Mouse (Mus musculus) neural tube, embryonic 15.5 days (tissue): ENCODE data around the gene Gns. TPM values are rescaled to one million over a fixed set of nuclear protein-coding genes. Genes with fewer than 3 reads are reported as not detected.

Source experiments
- ATAC-seq: fragments of 200-750 bp; cut with Nextera tagmentation; 2 replicates; pipeline ENCODE4 v1.8.0; 2017; ENCODE audit warnings: mild to moderate bottlenecking, moderate TSS enrichment, moderate library complexity; ENCODE audit not compliant: low FRiP score
- H3K27ac ChIP-seq: fragments of 300-500 bp; sonication (generic); replicated peaks from 2 replicates; pipeline ENCODE4 v1.5.1; 2015; ENCODE audit warnings: mild to moderate bottlenecking, inconsistent platforms
- H3K27me3 ChIP-seq: fragments of 300-500 bp; sonication (generic); replicated peaks from 2 replicates; pipeline ENCODE4 v1.6.1; 2015; ENCODE audit warnings: inconsistent platforms
- H3K36me3 ChIP-seq: fragments of 300-500 bp; sonication (generic); 2 replicates; pipeline ENCODE4 v1.6.1; 2015; ENCODE audit warnings: inconsistent platforms
- H3K4me1 ChIP-seq: fragments of 300-500 bp; sonication (generic); 2 replicates; pipeline ENCODE4 v1.6.1; 2015; ENCODE audit warnings: inconsistent platforms
- H3K4me2 ChIP-seq: fragments of 300-500 bp; sonication (generic); 2 replicates; pipeline ENCODE4 v1.6.1; 2015; ENCODE audit warnings: inconsistent platforms, mild to moderate bottlenecking, moderate library complexity
- H3K4me3 ChIP-seq: fragments of 300-500 bp; sonication (generic); replicated peaks from 2 replicates; pipeline ENCODE4 v1.5.1; 2015; ENCODE audit warnings: mild to moderate bottlenecking, inconsistent platforms
- H3K9ac ChIP-seq: fragments of 300-500 bp; sonication (generic); replicated peaks from 2 replicates; pipeline ENCODE4 v1.6.1; 2015; ENCODE audit warnings: mild to moderate bottlenecking, inconsistent platforms
- H3K9me3 ChIP-seq: fragments of 300-500 bp; sonication (generic); replicated peaks from 2 replicates; pipeline ENCODE4 v1.6.1; 2016; ENCODE audit warnings: inconsistent platforms
- WGBS: fragments of 180-500 bp; shearing (Covaris S2); methylation state at CpG from one replicate; pipeline ENCODE4 v1.1.7; 2015; ENCODE audit warnings: mixed read lengths; 5-methylcytosine and 5-hydroxymethylcytosine counted together
- polyA plus RNA-seq: library from polyadenylated mRNA; unstranded; fragments of >200 nt; fragmentation: Nextera tagmentation; extraction: Ambion mirVana; gene quantifications from 2 replicates; pipeline ENCODE4 v1.2.1, GENCODE M21; 2015

Gns gene
- polyA plus RNA-seq, 1 experiment from 2014 or later = 41.5 TPM

GRCm38 (mm10) chr10:121426458-121427070 is 61.7 kb downstream of the Gns start:
- Histone ChIP-seq H3K4me2 (no peak overlapping the region), H3K9me3 (no peaks in the 10 kb centered on the region), H3K9ac (no peak overlapping the region), H3K36me3 (no peaks in the 10 kb centered on the region), H3K4me3 (no peak overlapping the region), H3K27ac (0 out of 2 replicates have a peak overlapping the region, but pooled peaks have one; percentile 28), H3K27me3 (no peaks in the 10 kb centered on the region), H3K4me1 (peaks cover 57% of the 10 kb centered on the region)
- no peak for ATAC-seq
- 36% methylated on average over 5 of the region's 5 CpGs for WGBS

GRCm38 (mm10) chr10:121427136-121427535 is 62.2 kb downstream of the Gns start:
- WGBS = 67% methylated on average over 5 of the region's 5 CpGs

GRCm38 (mm10) chr10:121428011-121428711 is 63.3 kb downstream of the Gns start:
- H3K27ac ChIP-seq = peak overlapping the region; percentile 72; the same call in 1 of the 2 replicates
- no peak overlapping the region for H3K4me2 ChIP-seq
- peaks cover 70% of the 10 kb centered on the region for H3K4me1 ChIP-seq
- H3K36me3 ChIP-seq = no peaks in the 10 kb centered on the region
- no peak overlapping the region for H3K4me3 ChIP-seq
- no peak overlapping the region for H3K9ac ChIP-seq
- H3K9me3 ChIP-seq = no peaks in the 10 kb centered on the region
- WGBS = 86% methylated on average over 15 of the region's 15 CpGs
- H3K27me3 ChIP-seq = no peaks in the 10 kb centered on the region
- ATAC-seq = no peak

More at GRCm38 (mm10) chr10:121427136-121427535, 62.2 kb downstream of the Gns start:
- Histone ChIP-seq H3K27me3 (no peaks in the 10 kb centered on the region), H3K4me3 (no peak overlapping the region), H3K4me2 (no peak overlapping the region), H3K4me1 (peaks cover 63% of the 10 kb centered on the region), H3K27ac (peak overlapping the region; percentile 28), H3K9ac (no peak overlapping the region), H3K9me3 (no peaks in the 10 kb centered on the region), H3K36me3 (no peaks in the 10 kb centered on the region)
- no peak for ATAC-seq

- H3K4me1 ChIP-seq = peaks cover 65% of the 10 kb centered on the region
Observed at GRCm38 (mm10) chr10:121429089-121429488, 64.2 kb downstream of the Gns start.

GRCm38 (mm10) chr10:121429581-121429980 is 64.7 kb downstream of the Gns start:
- Histone ChIP-seq H3K9ac (0 out of 2 replicates have a peak overlapping the region, but pooled peaks have one; percentile 17), H3K4me2 (peak overlapping the region; percentile 33; the same call in 1 of the 2 replicates), H3K27ac (peak overlapping the region; percentile 72), H3K4me1 (peaks cover 61% of the 10 kb centered on the region), H3K36me3 (no peaks in the 10 kb centered on the region), H3K4me3 (no peak overlapping the region), H3K9me3 (no peaks in the 10 kb centered on the region), H3K27me3 (no peaks in the 10 kb centered on the region)
- 58% methylated on average over 8 of the region's 8 CpGs for WGBS
- no peak for ATAC-seq

More at GRCm38 (mm10) chr10:121429089-121429488, 64.2 kb downstream of the Gns start:
- H3K4me2 ChIP-seq = no peak overlapping the region
- ATAC-seq = peak; percentile 26; the same call in 1 of the 2 replicates
- peak overlapping the region; percentile 72; the same call in 1 of the 2 replicates for H3K27ac ChIP-seq
- 37% methylated on average over 2 of the region's 2 CpGs for WGBS
- H3K9me3 ChIP-seq = no peaks in the 10 kb centered on the region
- H3K27me3 ChIP-seq = no peaks in the 10 kb centered on the region
- no peaks in the 10 kb centered on the region for H3K36me3 ChIP-seq
- no peak overlapping the region for H3K4me3 ChIP-seq
- H3K9ac ChIP-seq = no peak overlapping the region

- no peak for ATAC-seq
- H3K9me3 ChIP-seq = no peaks in the 10 kb centered on the region
- peaks cover 61% of the 10 kb centered on the region for H3K4me1 ChIP-seq
- H3K27me3 ChIP-seq = no peaks in the 10 kb centered on the region
- peak overlapping the region; percentile 17; the same call in 1 of the 2 replicates for H3K9ac ChIP-seq
- peak overlapping the region; percentile 33 for H3K4me2 ChIP-seq
- H3K36me3 ChIP-seq = no peaks in the 10 kb centered on the region
- no peak overlapping the region for H3K4me3 ChIP-seq
- H3K27ac ChIP-seq = peak overlapping the region; percentile 72
- 35% methylated on average over 14 of the region's 14 CpGs for WGBS
Observed at GRCm38 (mm10) chr10:121429981-121430682, 65.2 kb downstream of the Gns start.

- no peak overlapping the region for H3K4me2 ChIP-seq
- peaks cover 60% of the 10 kb centered on the region for H3K4me1 ChIP-seq
- no peaks in the 10 kb centered on the region for H3K27me3 ChIP-seq
- 82% methylated on average over 15 of the region's 15 CpGs for WGBS
- H3K9me3 ChIP-seq = no peaks in the 10 kb centered on the region
- peak overlapping the region; percentile 72; the same call in 1 of the 2 replicates for H3K27ac ChIP-seq
- H3K9ac ChIP-seq = no peak overlapping the region
- H3K4me3 ChIP-seq = no peak overlapping the region
- ATAC-seq = no peak
- H3K36me3 ChIP-seq = no peaks in the 10 kb centered on the region
Observed at GRCm38 (mm10) chr10:121430764-121431540, 66.1 kb downstream of the Gns start.

- Histone ChIP-seq H3K4me3 (no peak overlapping the region), H3K36me3 (no peaks in the 10 kb centered on the region), H3K9me3 (no peaks in the 10 kb centered on the region), H3K9ac (no peak overlapping the region), H3K27me3 (no peaks in the 10 kb centered on the region), H3K4me1 (peaks cover 60% of the 10 kb centered on the region), H3K4me2 (0 out of 2 replicates have a peak overlapping the region, but pooled peaks have one; percentile 3), H3K27ac (peak overlapping the region; percentile 65)
- ATAC-seq = no peak
- 44% methylated on average over 12 of the region's 12 CpGs for WGBS
Observed at GRCm38 (mm10) chr10:121432041-121432634, 67.2 kb downstream of the Gns start.

- Histone ChIP-seq H3K36me3 (no peaks in the 10 kb centered on the region), H3K27ac (peak overlapping the region; percentile 65), H3K4me2 (peak overlapping the region; percentile 3; the same call in 1 of the 2 replicates), H3K27me3 (no peaks in the 10 kb centered on the region), H3K4me3 (no peak overlapping the region), H3K9me3 (no peaks in the 10 kb centered on the region), H3K9ac (no peak overlapping the region), H3K4me1 (peaks cover 59% of the 10 kb centered on the region)
- 43% methylated on average over 16 of the region's 16 CpGs for WGBS
- no peak for ATAC-seq
Observed at GRCm38 (mm10) chr10:121432635-121433280, 67.9 kb downstream of the Gns start.

GRCm38 (mm10) chr10:121434441-121435103 is 69.7 kb downstream of the Gns start:
- H3K27me3 ChIP-seq = no peaks in the 10 kb centered on the region
- H3K9me3 ChIP-seq = no peaks in the 10 kb centered on the region
- no peak overlapping the region for H3K9ac ChIP-seq
- no peak for ATAC-seq
- no peak overlapping the region for H3K4me2 ChIP-seq
- no peaks in the 10 kb centered on the region for H3K36me3 ChIP-seq
- no peak overlapping the region for H3K4me3 ChIP-seq
- 88% methylated on average over 15 of the region's 15 CpGs for WGBS
- peaks cover 46% of the 10 kb centered on the region for H3K4me1 ChIP-seq
- no peak overlapping the region for H3K27ac ChIP-seq
